Mouse (Mus musculus): ENCODE data around the gene Mgrn1. TPM values are rescaled to one million over a fixed set of nuclear protein-coding genes. Genes with fewer than 3 reads are reported as not detected.
A peak's percentile ranks its signal among the peaks of the same experiment; 100 is the strongest.

The Mgrn1 gene
- total RNA-seq, 2 experiments from 2014 or later: 46.7 to 51.9 TPM

DNA sequence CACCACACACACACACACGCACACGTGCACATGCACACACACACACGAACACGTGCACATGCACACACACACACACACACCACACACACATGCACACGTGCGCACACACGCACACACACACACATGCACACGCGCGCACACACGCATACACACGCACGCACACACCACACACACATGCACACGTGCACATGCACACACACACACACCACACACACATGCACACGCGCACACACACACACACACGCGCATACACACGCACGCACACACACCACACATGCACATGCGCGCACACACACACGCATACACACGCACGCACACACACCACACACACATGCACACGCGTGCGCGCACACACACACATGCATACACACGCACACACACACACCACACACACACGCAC, 49.4 kb downstream of the Mgrn1 start:
- no peak for DNase-seq
- intact Hi-C loops (cut with DNase I; ENCODE audit: low total_unique reads): no loop called here

DNA sequence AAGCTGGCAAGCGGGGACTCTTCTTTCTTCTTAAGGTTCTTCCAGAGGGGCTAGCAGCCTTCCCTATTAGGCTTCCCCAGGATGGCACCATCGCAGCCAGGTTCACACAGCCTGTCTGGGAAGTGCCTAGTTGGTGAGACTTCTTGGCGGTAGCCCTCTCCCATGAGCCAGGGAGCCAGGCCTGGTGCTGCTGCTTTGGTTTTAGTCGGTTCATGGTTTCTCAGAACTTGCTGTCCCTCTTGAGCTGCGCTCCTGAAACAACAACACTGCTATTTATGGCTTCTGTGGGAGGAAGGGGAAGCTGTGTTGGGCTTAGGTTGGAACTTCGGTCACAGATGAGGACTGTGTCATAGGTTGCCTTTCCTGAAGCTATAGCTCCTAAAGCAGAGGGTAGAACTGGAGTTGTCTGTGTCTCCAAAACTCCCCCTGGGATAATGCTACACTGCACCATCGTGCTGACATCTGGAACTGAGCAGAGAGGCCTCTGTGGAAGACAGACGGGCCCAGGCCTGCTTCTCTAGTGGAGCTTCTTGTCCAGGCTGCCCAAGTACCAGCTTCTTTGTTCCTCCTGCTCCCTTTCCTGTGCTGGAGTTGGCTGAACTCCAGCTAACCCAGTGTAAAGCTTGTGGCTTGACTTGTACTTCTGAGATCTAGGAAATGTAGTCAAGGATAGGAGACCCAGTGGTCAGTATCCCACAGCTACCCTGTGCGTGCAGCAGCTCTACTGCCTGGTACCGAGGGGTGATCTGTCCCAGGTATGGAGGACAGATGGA, 50.1 kb downstream of the Mgrn1 start:
- intact Hi-C loops (cut with DNase I; ENCODE audit: low total_unique reads): no loop called here
- DNase-seq: no peak

DNA sequence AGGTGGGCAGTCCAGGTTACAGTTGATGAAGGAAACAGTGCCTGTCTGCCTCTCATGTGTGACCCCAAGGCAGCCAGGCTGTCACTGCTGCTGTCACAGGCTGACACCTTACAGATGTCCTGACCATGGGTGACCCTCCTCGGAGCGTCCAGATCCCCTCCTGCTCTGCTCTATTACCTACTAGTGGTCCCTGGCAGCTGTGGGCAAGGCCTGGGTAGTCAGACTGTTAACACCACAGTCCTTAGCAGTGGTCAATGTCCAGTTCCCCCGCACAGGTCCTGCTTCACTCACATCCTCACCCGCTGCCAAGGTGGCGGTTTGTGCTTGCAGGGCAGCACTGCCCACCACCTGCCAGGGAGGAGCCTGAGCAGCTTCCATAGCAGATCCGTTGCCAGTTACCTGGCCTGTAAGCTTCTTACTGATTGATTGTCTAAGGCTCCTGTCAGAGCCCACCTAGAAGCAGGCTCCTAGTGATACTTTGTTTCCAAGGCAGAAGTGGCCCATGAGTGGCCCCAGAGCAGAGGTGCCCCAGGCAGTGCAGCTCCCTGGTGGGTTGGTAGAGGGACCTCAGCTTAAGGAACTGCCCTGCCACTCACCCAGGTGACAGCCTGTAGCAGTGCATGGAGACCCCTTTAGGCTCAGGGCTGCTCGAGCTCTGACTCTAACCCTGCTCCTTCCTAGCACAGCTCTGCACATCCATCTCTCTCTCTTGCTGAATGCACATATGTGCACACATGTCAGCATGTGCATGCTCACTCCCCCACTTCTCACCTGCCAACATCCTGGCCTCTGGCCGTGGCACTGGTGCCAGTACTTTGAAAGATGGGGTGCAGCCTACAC, 51.5 kb downstream of the Mgrn1 start:
- intact Hi-C loops (cut with DNase I; ENCODE audit: low total_unique reads): no loop called here
- no peak for DNase-seq

DNA sequence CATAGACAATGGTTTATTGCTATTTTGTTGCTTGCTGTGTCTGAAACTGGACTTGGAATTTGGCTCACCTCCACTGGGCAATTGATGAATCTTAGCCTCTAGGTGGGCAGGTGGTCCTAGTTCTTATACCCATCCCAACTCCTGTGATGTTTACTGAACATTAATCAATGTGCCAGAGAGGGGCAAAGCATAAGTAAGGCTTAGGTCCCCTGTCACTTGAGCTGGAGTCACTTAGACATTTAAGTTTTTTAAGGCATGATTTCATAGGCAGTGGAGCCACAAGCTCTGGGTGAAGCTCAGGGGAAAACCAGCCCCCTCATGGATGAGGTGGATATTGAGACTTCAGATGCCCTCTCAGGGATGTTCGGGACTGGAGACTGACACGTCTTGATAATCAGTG, 52.4 kb downstream of the Mgrn1 start, which contains the start of gene Nudt16l1:
Nudt16l1 (plus strand) TSS at position 301 of the 400 bp plus-strand sequence.
- intact Hi-C loops (cut with DNase I; ENCODE audit: low total_unique reads): no loop called here
- DNase-seq: no peak

DNA sequence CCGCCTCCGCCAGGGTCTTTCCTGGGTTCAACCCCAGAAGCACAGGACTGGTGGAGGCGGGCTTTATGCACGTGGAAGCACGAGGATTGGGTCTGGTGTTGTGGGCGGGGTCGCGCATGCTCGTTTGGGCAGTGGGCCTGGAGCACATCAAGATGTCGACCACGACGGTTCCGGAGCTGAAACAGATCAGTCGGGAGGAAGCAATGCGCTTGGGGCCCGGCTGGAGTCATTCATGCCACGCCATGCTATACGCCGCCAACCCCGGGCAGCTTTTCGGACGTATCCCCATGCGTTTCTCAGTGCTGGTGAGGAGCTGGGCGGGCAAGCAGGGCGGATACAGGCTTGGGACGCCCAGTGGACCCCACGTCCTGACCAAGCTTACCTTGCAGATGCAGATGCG, 52.9 kb downstream of the Mgrn1 start:
- intact Hi-C loops (cut with DNase I; ENCODE audit: low total_unique reads): no loop called here
- peak; percentile 96 for DNase-seq

DNA sequence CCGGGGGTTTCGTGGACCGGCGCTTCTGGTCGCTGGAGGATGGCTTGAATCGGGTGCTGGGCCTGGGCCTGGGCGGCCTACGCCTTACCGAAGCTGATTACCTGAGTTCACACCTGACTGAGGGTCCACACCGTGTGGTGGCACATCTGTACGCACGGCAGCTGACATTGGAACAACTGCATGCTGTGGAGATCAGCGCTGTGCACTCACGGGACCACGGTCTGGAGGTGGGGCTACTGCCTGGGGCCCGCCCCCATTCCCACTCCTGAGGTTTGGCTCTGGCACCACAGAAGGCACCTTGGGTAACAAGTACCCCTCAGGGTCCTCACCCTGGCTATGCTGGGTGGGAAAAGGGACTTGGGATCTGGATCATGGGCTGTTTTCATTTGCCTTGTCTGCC, 53.4 kb downstream of the Mgrn1 start:
- intact Hi-C loops (cut with DNase I; ENCODE audit: low total_unique reads): no loop called here
- peak; percentile 35 for DNase-seq

DNA sequence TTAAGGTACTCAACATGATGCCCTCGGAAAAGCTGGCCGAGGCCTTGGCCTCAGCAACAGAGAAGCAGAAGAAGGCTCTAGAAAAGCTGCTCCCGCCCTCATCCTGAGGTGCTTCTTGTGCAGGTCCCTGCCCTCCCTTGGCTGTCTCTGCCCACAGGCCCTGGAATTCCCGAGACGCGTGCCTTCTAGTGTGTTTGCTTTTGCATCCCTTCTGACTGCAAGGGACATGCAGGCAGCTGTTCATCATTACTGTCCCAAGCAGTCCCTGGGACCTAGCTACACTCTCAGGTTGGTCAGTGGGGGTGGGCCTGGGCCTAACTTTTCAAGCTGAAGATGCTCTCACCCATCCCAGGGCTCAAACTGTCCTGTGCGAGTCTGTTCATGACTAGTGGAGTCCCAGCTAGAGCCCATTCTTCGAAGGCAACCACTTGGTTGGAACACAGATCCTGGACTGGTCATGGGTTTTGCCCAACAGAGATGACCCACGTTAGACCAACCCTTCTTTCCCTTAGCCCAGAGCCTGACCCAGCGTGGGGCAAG, 54.3 kb downstream of the Mgrn1 start:
- DNase-seq: no peak
- intact Hi-C loops (cut with DNase I; ENCODE audit: low total_unique reads): no loop called here

DNA sequence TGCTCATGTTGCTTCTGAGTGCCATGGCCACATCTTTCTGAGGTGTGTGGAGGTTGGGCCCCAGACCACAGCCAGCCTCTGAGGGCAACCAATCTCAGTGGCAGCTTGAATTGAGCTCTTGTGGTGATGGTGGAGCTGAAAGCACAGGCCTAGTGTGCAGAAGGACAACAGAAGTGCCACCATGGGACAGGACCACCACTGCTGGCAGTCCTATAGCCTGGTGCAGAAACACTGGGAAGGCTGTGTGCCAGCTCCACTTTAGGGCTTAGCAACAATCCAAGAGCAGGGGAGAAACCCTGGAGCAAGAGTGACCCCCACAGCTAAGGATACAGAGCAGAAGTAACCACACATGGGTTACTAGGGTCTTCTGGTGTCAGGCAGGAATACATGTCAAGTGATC, 55.0 kb downstream of the Mgrn1 start:
- intact Hi-C loops (cut with DNase I; ENCODE audit: low total_unique reads): no loop called here

DNA sequence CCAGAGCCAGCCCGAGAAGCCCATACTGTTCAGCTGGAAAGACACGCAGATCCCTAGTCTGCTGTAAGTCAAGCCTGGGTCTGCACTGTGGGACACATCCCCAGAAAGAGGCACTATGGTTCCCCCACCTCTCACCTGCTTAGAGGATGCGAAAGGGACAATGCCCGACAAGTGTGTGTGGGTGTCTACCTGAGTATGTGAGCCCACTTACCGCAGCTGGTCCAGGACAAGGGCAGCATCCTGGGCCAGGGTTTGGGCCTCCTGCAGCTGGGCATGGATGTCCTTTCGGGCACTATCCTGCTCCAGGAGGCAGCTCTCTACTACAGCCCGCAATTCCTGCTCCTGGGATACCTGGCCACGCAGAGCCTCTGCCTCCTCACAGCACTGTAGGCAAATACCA, 56.8 kb downstream of the Mgrn1 start:
- intact Hi-C loops (cut with DNase I; ENCODE audit: low total_unique reads): no loop called here
- DNase-seq: no peak

More for the DNA sequence above, 55.0 kb downstream of the Mgrn1 start:
- no peak for DNase-seq

DNA sequence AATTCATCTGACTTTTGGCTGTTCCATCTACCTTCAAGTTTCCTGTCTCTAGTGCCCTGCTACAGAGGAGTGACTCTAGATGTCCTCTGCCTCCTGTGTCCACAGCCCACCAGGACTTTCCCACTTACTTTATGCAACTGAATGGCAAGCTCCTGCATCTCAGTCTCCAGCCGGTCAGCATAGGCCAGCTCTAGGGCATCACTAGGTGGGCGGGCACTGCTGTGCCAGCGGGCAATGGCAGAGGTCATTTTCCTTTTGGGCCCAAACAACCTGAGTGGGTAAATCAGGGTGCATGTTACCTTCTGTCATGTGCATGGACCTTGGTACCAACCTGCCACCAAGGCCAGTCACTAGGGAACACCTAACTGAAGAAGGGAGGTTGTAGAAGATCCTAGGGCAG, 57.4 kb downstream of the Mgrn1 start:
- intact Hi-C loops (cut with DNase I; ENCODE audit: low total_unique reads): no loop called here
- DNase-seq: no peak

DNA sequence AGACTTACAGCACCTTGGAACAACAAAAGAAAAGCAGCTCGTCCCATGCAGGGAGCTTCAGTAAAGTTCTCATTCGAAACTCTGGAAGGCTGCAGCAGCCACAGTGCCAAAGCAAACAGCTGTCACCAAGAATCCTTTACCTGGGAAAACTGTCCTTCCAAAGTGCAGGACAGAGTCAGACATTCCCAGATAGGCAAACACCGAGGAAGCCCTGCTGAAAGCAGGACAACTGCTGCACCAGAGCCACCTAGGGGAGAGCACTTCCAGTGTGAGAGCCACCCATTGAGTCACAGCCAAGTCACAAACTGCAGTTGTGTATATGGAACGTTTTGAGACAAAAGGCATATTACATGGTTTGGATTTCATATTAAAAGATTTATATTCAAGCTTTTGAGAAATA, 59.4 kb downstream of the Mgrn1 start:
- no peak for DNase-seq
- intact Hi-C loops (cut with DNase I; ENCODE audit: low total_unique reads): no loop called here

DNA sequence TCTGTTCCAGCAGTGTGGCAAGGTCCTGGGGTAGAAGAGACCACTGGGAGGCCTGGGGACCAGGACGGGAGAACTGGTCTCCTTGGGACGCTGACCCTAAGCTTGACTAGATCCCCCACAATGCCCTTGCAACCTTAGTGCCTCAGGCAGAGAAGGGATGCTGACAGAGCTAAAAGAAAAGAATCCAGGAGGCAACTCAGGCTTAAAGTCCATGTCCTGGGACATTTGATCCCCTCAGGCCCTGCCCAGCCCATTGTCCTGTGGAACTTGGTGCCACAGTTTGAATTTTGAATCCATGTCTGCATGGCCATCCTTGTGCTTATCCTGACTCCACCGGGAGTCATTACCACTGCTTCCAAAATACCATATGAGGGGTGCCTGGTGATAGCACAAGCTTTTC, 60.1 kb downstream of the Mgrn1 start:
- DNase-seq: no peak
- intact Hi-C loops (cut with DNase I; ENCODE audit: low total_unique reads): no loop called here

DNA sequence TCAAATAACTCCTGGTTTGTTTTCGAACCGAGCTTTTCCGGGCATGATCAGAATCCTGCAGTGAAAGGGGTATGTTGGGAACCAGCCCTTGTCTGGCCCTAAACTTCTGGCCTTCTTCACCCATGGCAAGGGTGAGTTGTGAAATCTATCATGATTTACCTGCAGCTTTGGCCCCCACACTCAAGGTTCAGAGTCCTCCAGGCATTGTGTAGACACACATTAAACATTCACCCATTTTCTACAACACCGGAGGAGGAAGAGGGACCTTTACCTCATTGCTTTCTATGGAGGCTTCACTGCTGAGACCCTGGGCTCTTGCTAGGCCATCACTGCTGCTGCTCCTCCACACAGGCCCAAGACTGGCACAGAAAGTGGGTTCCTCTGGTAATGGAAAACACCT, 61.3 kb downstream of the Mgrn1 start:
- intact Hi-C loops (cut with DNase I; ENCODE audit: low total_unique reads): no loop called here
- DNase-seq: no peak

DNA sequence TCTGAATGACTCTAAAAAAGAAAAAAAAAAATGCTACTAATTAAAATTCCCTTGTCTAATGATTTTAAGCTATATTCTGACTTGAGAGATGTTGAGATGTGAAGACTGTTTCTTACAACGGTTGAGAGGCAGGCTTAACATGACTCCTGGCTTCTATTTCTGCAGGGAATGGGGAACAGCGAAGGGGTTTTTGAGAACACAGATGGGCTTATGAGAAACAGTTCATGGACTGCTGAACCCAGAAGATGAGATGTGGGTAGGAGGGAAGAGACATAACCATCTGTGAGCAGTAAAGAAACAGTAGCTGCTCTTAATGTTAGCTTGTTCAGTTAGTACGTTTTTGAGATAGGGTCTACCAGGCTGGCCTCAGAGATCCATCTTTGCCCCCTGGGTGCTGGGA, 70.6 kb downstream of the Mgrn1 start:
- intact Hi-C loops (cut with DNase I; ENCODE audit: low total_unique reads): no loop called here

DNA sequence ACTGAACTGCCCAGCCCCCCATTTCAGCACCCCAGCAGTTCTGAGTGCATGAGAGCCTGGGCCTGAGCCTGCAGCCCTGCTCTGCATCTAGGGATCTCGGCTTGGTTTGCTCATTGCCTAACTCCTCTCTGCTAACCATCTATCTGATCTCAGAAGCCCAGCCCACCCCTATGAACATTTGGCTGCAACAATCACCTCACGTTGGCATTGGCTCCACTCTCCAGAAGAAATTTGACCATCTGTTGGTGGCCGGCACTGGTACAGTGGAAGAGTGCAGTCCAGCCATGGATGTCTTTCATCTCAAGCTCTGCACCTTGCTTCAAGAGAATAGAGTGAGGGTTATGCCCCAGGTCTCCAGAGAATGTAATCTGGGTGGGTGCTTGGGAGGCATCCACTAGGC, 71.4 kb downstream of the Mgrn1 start:
- intact Hi-C loops (cut with DNase I; ENCODE audit: low total_unique reads): no loop called here
- DNase-seq: no peak

More for the DNA sequence above, 70.6 kb downstream of the Mgrn1 start:
- DNase-seq: no peak

DNA sequence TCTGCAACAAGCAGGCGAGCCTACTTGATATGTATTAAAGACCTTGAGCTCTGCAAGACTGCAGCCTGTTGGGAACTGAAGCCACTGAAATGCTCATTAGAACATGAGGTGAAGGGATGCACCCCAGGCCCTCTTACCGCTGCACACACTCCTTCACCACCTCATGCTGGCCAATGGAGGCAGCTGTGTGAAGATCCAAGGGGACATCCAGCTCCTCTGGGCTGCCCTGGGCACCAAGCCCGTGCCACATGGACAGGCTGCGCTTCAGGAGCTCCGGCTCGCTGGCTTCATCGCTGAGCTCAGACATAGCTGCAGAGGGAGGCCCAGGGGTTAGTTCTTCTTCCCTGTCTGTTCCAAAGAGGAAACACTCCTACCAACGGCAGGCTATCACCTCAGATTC, 74.2 kb downstream of the Mgrn1 start:
- intact Hi-C loops (cut with DNase I; ENCODE audit: low total_unique reads): no loop called here
- no peak for DNase-seq

DNA sequence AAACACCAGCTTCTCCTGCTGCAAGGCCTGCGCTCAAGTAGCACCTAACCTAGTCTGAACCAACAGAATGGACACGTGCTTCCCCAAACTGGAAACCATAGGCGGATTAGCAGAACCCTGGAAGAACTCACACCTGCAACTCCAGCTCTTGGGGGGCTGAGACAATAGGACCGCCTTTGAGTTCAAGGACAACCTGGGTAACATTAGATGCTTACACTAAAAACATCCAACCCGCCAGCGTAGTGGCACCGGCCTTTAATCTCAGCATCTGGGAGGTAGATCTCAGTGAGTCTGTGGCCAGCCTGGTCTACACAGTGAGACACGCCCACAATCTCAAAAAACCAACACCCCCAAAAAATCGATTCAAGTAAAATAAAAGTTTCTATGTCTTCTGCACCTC, 77.3 kb downstream of the Mgrn1 start:
- intact Hi-C loops (cut with DNase I; ENCODE audit: low total_unique reads): no loop called here
- DNase-seq: no peak

DNA sequence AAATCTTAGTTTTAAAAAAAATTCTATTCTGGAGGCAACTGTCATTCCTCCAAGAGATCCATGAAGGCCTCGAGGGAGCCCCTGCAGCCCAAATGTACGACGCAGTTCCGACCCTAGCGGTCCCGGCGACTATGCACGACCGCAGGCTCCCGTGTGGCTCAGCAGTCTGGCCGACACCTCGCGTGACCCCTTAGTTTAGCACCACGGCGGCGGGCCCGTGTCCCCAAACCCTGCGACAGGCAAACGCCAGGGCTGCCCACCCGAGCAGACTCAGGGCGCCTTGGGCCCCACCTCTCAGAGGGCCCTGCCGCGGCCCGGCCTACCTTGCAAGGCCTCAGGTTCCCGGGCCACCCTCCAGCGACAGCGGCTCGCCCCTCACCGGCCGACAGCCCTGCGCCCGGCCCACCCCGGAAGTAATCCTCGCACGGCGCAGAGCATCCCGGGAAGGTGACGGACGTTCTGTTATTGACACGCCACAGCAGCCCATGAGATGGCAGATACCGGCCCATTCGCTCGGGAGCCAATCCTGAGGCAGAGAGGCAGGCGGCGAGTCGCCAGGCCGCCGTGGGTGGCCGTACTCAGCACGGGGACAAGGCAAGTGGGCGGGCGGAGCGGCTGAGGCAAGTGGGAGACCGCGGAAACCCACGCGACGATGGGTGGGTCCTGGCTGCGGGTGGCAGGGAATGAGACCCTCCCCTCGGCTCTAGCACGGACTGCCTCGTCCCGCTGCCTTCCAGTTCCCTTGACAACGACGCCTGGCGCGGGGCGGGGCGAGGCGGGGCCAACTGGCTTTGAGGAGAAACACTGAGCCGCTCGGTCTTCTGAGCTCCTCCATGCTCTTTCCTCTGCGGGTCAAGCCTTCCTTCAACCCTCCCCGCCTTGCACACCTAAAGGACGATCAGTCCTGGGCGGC, 78.0 kb downstream of the Mgrn1 start, which contains the start of gene Anks3:
Anks3 (minus strand) TSS at position 409 of the 913 bp plus-strand sequence.
- DNase-seq: peak; percentile 98
- intact Hi-C loops (cut with DNase I; ENCODE audit: low total_unique reads): no loop called here

DNA sequence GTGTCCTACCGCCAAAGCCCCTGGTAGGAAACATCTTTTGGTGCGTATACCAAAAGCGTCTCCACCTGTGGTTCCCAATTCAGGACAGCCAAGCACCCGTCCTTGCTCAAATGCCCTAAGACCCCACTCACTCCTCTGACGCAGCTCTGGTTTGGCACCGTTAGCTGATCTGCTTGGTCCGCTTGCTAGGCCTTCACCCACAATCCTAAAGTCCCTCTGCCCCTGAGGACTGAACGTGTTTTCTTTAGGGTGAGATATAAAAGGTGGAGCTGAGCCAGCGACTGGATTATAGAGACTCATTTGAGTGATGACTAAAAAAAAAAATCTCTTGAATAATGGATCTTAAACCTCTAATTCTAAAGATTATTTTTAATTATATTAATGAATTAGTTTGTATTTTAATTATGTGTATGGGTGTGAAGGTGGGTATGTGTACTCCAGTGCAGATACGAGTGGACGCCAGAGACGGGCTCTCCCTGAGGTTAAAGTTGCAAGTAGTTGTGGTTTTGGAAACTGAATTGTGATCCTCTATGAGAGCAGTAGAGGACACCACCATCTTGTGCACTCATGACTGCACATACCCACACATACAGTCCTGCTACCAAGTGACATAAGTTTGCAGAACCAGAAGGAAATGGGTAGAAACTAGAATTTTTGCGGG, 78.8 kb downstream of the Mgrn1 start:
- intact Hi-C loops (cut with DNase I; ENCODE audit: low total_unique reads): no loop called here
- DNase-seq: no peak

Data from gastrocnemius, postnatal 14 days (tissue).